Mouse (Mus musculus) lung, adult 2 months (tissue): ENCODE data around the gene Cisd1.

Source experiments
- CTCF ChIP-seq: fragments of 200-500 bp; IDR thresholded peaks from 2 replicates; pipeline ENCODE4 v1.5.1; 2011; ENCODE audit warnings: mild to moderate bottlenecking, low read length, control low read depth; ENCODE audit not compliant: insufficient read depth
- POLR2A ChIP-seq: fragments of 200-500 bp; IDR thresholded peaks from 2 replicates; pipeline ENCODE4 v1.6.1; 2011; ENCODE audit warnings: low read depth, mild to moderate bottlenecking, control low read depth, low read length, borderline replicate concordance; ENCODE audit errors: extremely low read depth

GRCm38 (mm10) chr10:71331908-71332307 lies 12.8 kb downstream of the Cisd1 start:
- TF ChIP-seq CTCF (no peak), POLR2A (no peak)
